Mouse (Mus musculus) testis, postnatal 10 days (tissue): ENCODE measurements around the gene Gdf7.

Source experiments
- DNase-seq: peaks from one replicate; pipeline ENCODE4 v3.0.0; 2021; ENCODE audit warnings: low spot score

Gdf7 gene

GRCm38 (mm10) chr12:8301841-8302431, at the start of gene Gdf7:
Gene Gdf7 (minus strand): TSS chr12:8301954.
- no peak for DNase-seq

- no peak for DNase-seq
Measured at GRCm38 (mm10) chr12:8351025-8351903, 49.5 kb upstream of the Gdf7 start.

GRCm38 (mm10) chr12:8348733-8349513, 47.2 kb upstream of the Gdf7 start:
- no peak for DNase-seq

GRCm38 (mm10) chr12:8347746-8348462, 46.1 kb upstream of the Gdf7 start:
- no peak for DNase-seq

GRCm38 (mm10) chr12:8345539-8345938, 43.8 kb upstream of the Gdf7 start:
- DNase-seq, result no peak

GRCm38 (mm10) chr12:8344897-8345296, 43.1 kb upstream of the Gdf7 start:
- DNase-seq, result peak; percentile 43

- no peak for DNase-seq
Measured at GRCm38 (mm10) chr12:8343381-8343780, 41.6 kb upstream of the Gdf7 start.

- no peak for DNase-seq
Measured at GRCm38 (mm10) chr12:8341008-8341407, 39.3 kb upstream of the Gdf7 start.

GRCm38 (mm10) chr12:8339591-8340319, 38.0 kb upstream of the Gdf7 start:
- no peak for DNase-seq

GRCm38 (mm10) chr12:8338918-8339317, 37.2 kb upstream of the Gdf7 start:
- no peak for DNase-seq

- DNase-seq, result no peak
Measured at GRCm38 (mm10) chr12:8338491-8338890, 36.7 kb upstream of the Gdf7 start.

- no peak for DNase-seq
Measured at GRCm38 (mm10) chr12:8337286-8338060, 35.7 kb upstream of the Gdf7 start.

- DNase-seq, result no peak
Measured at GRCm38 (mm10) chr12:8336601-8337285, 35.0 kb upstream of the Gdf7 start.

GRCm38 (mm10) chr12:8335503-8335902, 33.7 kb upstream of the Gdf7 start:
- no peak for DNase-seq

- peak; percentile 61 for DNase-seq
Measured at GRCm38 (mm10) chr12:8334261-8334660, 32.5 kb upstream of the Gdf7 start.

GRCm38 (mm10) chr12:8333617-8334016, 31.9 kb upstream of the Gdf7 start:
- DNase-seq, result no peak

- no peak for DNase-seq
Measured at GRCm38 (mm10) chr12:8332174-8332542, 30.4 kb upstream of the Gdf7 start.

GRCm38 (mm10) chr12:8331489-8332173, 29.9 kb upstream of the Gdf7 start:
- DNase-seq, result no peak

GRCm38 (mm10) chr12:8329236-8329635, 27.5 kb upstream of the Gdf7 start:
- DNase-seq, result no peak
